ENCODE assay signal across 11 mouse cellular contexts in the genomic region with DNA sequence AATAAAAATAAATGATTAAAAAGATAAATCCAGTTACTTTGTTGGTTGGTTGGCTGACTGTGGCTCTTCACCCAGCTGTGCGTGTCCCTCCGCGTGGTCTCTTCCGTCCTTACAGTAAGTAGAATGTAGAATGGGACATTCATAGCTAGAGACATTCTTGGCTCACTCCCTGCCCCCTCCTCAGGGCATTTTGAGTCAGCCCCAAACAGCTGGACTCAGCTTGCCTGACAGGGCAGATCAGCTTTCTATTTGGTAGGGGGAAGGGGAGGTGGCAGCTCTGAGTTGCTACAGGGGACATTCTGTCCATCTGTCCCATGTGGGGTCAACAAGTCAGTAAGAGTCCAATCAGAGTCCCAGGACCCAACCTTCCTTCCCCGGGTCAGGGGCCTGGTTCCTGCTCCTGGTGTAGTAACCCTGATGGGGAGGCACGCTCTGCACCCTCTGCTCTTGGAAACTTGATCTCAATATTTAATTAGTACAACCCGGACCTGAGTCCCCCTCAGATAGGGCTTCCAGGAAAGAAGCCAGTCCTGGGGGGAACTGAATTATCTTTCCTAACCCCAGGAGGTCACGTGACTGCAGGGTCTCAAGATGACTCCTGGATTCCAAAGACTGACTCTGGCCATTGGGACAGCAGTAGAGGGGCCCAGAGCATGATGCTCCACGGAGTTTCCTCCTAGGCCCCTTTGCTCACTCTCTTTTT. TPM values are rescaled to one million over a fixed set of nuclear protein-coding genes. Genes with fewer than 3 reads are reported as not detected.
DNase-seq lines count a peak whose midpoint lies in the region; ATAC-seq and TF ChIP-seq lines count a peak whose summit lies in the region.
"Had no signal": no experiment of that assay in that cellular context is flagged by ENCODE, and none has a peak within 500 bp of the region (broad histone marks: within the 10 kb centered on the region; RNA-seq: fewer than 3 reads in every experiment).

No protein-coding gene starts in this region.

- H3K27me3 ChIP-seq in heart, embryonic 10.5 days (ENCODE audit: insufficient read depth, poor library complexity, severe bottlenecking), result no peaks in the 10 kb centered on the region
- H3K27me3 ChIP-seq in stomach, embryonic 14.5 days (ENCODE audit: control insufficient read depth, insufficient read depth, low read length), result no peaks in the 10 kb centered on the region
- no peaks in the 10 kb centered on the region for H3K27me3 ChIP-seq in stomach, postnatal 0 days (ENCODE audit: control insufficient read depth, insufficient read depth, low read length)

- intact Hi-C loops in heart, postnatal 25 days (cut with DNase I), result no loop called here
- intact Hi-C loops in heart, postnatal 10 days (cut with DNase I), result no loop called here

- 72% methylated on average over 9 of the region's 9 CpGs for WGBS in heart, embryonic 10.5 days
- 59% methylated on average over 9 of the region's 9 CpGs for WGBS in stomach, embryonic 14.5 days
- WGBS in stomach, postnatal 0 days, result 56% methylated on average over 9 of the region's 9 CpGs

- TF ChIP-seq CTCF in stomach, postnatal 0 days (IDR thresholded peaks at IDR 0.05; ENCODE audit: low read depth), result no peak

- no peaks in the 10 kb centered on the region for H3K9me3 ChIP-seq in heart, embryonic 10.5 days
- H3K9me3 ChIP-seq in stomach, embryonic 14.5 days (ENCODE audit: control insufficient read depth, low read depth, low read length), result no peaks in the 10 kb centered on the region
- no peaks in the 10 kb centered on the region for H3K9me3 ChIP-seq in stomach, postnatal 0 days (ENCODE audit: control insufficient read depth, low read length)

- H3K4me3 ChIP-seq in heart, embryonic 10.5 days, result no peak overlapping the region
- no peak overlapping the region for H3K4me3 ChIP-seq in stomach, embryonic 14.5 days (ENCODE audit: low read depth, low read length)
- no peak overlapping the region for H3K4me3 ChIP-seq in stomach, postnatal 0 days (ENCODE audit: low read depth, low read length)

- H3K9ac ChIP-seq in stomach, embryonic 14.5 days (replicated peaks; ENCODE audit: low read depth, low read length), result no peak overlapping the region
- H3K9ac ChIP-seq in stomach, postnatal 0 days (ENCODE audit: low read length), result no peak overlapping the region

- H3K36me3 ChIP-seq in heart, embryonic 10.5 days, result peaks cover 6% of the 10 kb centered on the region
- peaks cover 4% of the 10 kb centered on the region; the same call in 1 of the 2 replicates for H3K36me3 ChIP-seq in stomach, embryonic 14.5 days (ENCODE audit: control insufficient read depth, insufficient read depth, low read length)
- H3K36me3 ChIP-seq in stomach, postnatal 0 days (ENCODE audit: control insufficient read depth, insufficient read depth, low read length), result peaks cover 3% of the 10 kb centered on the region; the same call in 1 of the 2 replicates

- H3K27ac ChIP-seq in heart, embryonic 10.5 days, result peak overlapping the region; percentile 59
- H3K27ac ChIP-seq in stomach, embryonic 14.5 days (ENCODE audit: low read length), result 0 out of 2 replicates have a peak overlapping the region, but pooled peaks have one; percentile 1
- no peak overlapping the region for H3K27ac ChIP-seq in stomach, postnatal 0 days (replicated peaks)

- peaks cover 53% of the 10 kb centered on the region for H3K4me1 ChIP-seq in heart, embryonic 10.5 days
- H3K4me1 ChIP-seq in stomach, embryonic 14.5 days (ENCODE audit: control insufficient read depth, insufficient read depth, low read length), result peaks cover 20% of the 10 kb centered on the region; the same call in 1 of the 2 replicates
- peaks cover 5% of the 10 kb centered on the region for H3K4me1 ChIP-seq in stomach, postnatal 0 days (replicated peaks; ENCODE audit: control insufficient read depth, insufficient read depth)

- no peak for ATAC-seq in stomach, embryonic 14.5 days (ENCODE audit: insufficient number of reproducible peaks, insufficient read depth, low FRiP score, low read depth)
- no peak for ATAC-seq in stomach, postnatal 0 days (ENCODE audit: low FRiP score, low TSS enrichment)

- DNase-seq in heart, embryonic 10.5 days (ENCODE audit: low spot score), result no peak
- no peak for DNase-seq in heart, postnatal 25 days (ENCODE audit: low spot score)
- no peak for DNase-seq in stomach, postnatal 0 days (ENCODE audit: low spot score)
- DNase-seq in heart, postnatal 10 days, result peak; percentile 43 to 57
- no peak for DNase-seq in testis, postnatal 10 days (ENCODE audit: low spot score)
- DNase-seq in liver, result no peak
- DNase-seq in cerebellum, postnatal 4 days (ENCODE audit: low spot score in 2 of 2), result no peak

- TF ChIP-seq EP300 in stomach, postnatal 0 days (optimal IDR thresholded peaks at IDR 0.05), result no peak

- H3K4me2 ChIP-seq in stomach, embryonic 14.5 days (replicated peaks; ENCODE audit: low read depth, low read length), result no peak overlapping the region
- H3K4me2 ChIP-seq in stomach, postnatal 0 days (replicated peaks; ENCODE audit: low read depth), result no peak overlapping the region

RNA-seq across cellular contexts. Expression of a gene that starts 2.3 kb away (rescaled TPM):
- polyA plus RNA-seq in heart, embryonic 10.5 days (2016; fragmentation: Nextera tagmentation; extraction: Ambion mirVana), result 63.2 and 65.3 TPM in 2 replicates
- 10 to 100 TPM; 12.9 to 14.6 TPM for total RNA-seq in heart, postnatal 25 days (2021)
- 82.1 and 86.8 TPM in 2 replicates for polyA plus RNA-seq in stomach, embryonic 14.5 days (2014; fragmentation: Nextera tagmentation; extraction: Ambion mirVana)
- 91.1 and 92.2 TPM in 2 replicates for polyA plus RNA-seq in stomach, postnatal 0 days (2015; fragmentation: Nextera tagmentation; extraction: Ambion mirVana)
- total RNA-seq in heart, postnatal 10 days (2021), result 10 to 100 TPM; 35.4 to 36.7 TPM

RNA-seq across cellular contexts. Expression of a gene that starts 15.6 kb away (rescaled TPM):
- polyA plus RNA-seq in heart, embryonic 10.5 days (2016; fragmentation: Nextera tagmentation; extraction: Ambion mirVana), result 2,290 and 3,821 TPM in 2 replicates
- total RNA-seq in heart, postnatal 25 days (2021), result 1 to 10 TPM; 2.0 to 2.3 TPM
- 1.9 and 3.2 TPM in 2 replicates for polyA plus RNA-seq in stomach, embryonic 14.5 days (2014; fragmentation: Nextera tagmentation; extraction: Ambion mirVana)
- polyA plus RNA-seq in stomach, postnatal 0 days (2015; fragmentation: Nextera tagmentation; extraction: Ambion mirVana), result 4.2 and 6.8 TPM in 2 replicates
- total RNA-seq in heart, postnatal 10 days (2021), result 100 to 1,000 TPM; 610 to 792 TPM
- total RNA-seq: layer of hippocampus, postnatal 10 days had no signal
- polyA plus RNA-seq: liver, adult 2 months had no signal

RNA-seq across cellular contexts. Expression of a gene that starts 43.8 kb away (rescaled TPM):
- 202 and 238 TPM in 2 replicates for polyA plus RNA-seq in heart, embryonic 10.5 days (2016; fragmentation: Nextera tagmentation; extraction: Ambion mirVana)
- total RNA-seq in heart, postnatal 25 days (2021), result 10 to 100 TPM; 48.0 to 56.7 TPM
- polyA plus RNA-seq in stomach, embryonic 14.5 days (2014; fragmentation: Nextera tagmentation; extraction: Ambion mirVana), result 232 and 265 TPM in 2 replicates
- 418 and 496 TPM in 2 replicates for polyA plus RNA-seq in stomach, postnatal 0 days (2015; fragmentation: Nextera tagmentation; extraction: Ambion mirVana)
- 100 to 1,000 TPM; 107 to 117 TPM for total RNA-seq in heart, postnatal 10 days (2021)

RNA-seq across cellular contexts. Expression of a gene that starts 54.7 kb away (rescaled TPM):
- polyA plus RNA-seq in heart, embryonic 10.5 days (2016; fragmentation: Nextera tagmentation; extraction: Ambion mirVana), result 3.3 and 6.8 TPM in 2 replicates
- total RNA-seq in heart, postnatal 25 days (2021), result 1 to 10 TPM; 5.6 to 6.0 TPM
- polyA plus RNA-seq in stomach, embryonic 14.5 days (2014; fragmentation: Nextera tagmentation; extraction: Ambion mirVana), result 58.2 and 60.5 TPM in 2 replicates
- 128 and 140 TPM in 2 replicates for polyA plus RNA-seq in stomach, postnatal 0 days (2015; fragmentation: Nextera tagmentation; extraction: Ambion mirVana)
- 10 to 100 TPM in 1 of 2 experiments, 1 to 10 TPM in 1; 9.4 to 10.8 TPM for total RNA-seq in heart, postnatal 10 days (2021)
- total RNA-seq: megakaryocyte, adult 5-6 weeks had no signal

Comparison
In these comparisons a context has a peak if more than half of its experiments do, and no peak if none do; other contexts are left out.
1. DNase-seq: peak in heart, postnatal 10 days (2 of 2); none in heart, embryonic 10.5 days (single experiment), heart, postnatal 25 days (single experiment), stomach, postnatal 0 days (single experiment), testis, postnatal 10 days (single experiment), liver (single experiment) and cerebellum, postnatal 4 days (0 of 2).
2. RNA of a gene that starts 15.6 kb away (polyA plus RNA-seq): 2,290 to 3,821 TPM in heart, embryonic 10.5 days; 4.2 to 6.8 TPM in stomach, postnatal 0 days and 1.9 to 3.2 TPM in stomach, embryonic 14.5 days; every median in the first group is over 100 times any median in the second.